Mouse (Mus musculus): ENCODE data around the gene Col23a1.

Gene Col23a1

DNA sequence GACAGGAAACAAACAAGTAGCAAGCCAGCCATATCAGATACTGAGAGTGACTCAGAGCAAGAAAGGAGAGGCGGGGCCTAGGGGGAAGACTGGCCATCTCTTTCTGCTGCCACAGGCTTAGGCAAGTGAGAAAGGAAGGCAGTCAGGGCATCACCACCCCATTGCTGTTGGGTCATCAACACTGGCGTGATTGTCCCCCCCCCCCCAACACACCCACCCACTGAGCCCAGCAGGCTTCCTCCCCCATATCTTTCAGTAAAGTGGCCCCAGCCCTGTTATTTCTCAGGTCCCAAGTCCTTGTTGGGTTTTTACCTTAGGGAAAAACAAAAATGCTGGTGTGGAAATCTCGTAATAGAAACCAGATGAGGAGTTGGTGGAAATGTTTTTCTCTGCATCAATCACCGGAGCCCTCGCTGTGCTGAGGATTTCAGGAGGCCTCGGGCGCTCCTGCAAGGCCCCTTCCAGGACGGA, 195.4 kb downstream of the Col23a1 start:
- DNase-seq (ENCODE audit: low spot score) = no peak

DNA sequence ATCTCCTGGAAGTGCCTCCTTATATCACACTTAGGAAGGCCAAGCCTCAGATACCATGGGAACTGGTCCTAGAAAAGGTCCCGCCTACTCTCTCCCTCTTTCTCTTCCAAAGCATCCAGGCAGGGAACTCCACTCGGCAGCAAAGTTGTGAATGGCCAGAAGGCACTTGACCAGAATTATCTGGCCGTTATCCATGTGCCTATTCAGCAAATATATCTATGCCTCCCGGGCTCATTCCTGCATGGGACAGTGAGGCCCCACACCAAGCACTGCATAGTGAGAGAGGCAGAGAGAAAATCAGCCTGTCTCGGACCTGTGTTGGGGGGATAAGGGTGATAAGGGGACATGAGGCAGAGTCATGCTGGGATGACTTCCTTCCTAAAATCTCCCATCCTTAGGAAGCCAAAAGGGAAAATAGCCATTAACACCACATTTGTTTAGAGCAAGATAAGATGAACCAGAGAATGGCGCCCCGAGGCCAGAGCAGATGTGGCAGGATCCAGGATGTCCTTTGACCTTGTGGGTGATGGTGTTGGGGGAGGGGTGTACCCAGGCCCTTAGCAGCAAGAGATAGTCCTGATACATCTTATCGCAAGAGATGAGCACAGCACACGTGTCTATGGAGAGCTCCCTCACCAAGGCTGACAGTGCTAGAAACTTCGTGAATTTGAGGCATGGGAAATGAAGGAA, 196.2 kb downstream of the Col23a1 start:
- DNase-seq (ENCODE audit: low spot score) = no peak

DNA sequence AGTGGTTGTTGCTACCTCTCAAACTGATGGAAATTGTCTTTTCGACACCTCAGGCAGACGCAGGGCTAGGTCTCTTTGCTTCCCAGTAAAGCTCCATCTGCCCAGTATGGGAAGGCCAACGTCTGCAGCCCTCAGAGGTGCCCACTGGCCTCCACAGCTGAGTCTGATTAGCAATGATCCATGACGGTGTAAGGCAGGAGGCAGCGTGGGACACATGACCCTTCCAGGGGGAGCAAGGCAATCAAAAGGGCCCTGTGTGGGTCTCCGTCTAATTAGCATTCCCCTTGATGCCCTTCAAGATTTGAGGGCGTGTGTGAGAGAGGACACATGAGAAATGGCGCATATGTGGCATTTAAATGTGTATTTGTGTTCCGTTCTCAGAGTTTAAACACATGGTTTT, 199.1 kb downstream of the Col23a1 start:
- DNase-seq (ENCODE audit: low spot score) = no peak

DNA sequence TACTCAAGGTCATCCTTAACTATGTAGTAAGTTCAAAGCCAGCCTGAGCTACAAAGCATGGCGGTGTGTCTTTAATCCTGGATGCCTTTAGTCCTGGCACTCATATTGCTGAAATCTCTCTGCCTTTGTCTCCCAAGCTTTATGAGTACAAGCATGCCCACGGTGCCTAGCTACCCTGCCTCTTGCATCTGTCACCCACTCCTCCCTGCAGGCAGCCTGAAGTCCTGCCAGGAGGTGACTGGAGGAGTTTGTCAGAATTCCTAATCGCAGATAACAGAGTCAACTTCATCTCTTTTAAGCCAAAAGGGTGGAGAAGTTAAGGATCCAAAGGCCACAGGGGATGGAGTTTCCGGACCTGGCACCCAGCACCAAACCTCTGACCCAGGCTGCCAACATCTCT, 203.7 kb downstream of the Col23a1 start:
- DNase-seq (ENCODE audit: low spot score) = no peak

DNA sequence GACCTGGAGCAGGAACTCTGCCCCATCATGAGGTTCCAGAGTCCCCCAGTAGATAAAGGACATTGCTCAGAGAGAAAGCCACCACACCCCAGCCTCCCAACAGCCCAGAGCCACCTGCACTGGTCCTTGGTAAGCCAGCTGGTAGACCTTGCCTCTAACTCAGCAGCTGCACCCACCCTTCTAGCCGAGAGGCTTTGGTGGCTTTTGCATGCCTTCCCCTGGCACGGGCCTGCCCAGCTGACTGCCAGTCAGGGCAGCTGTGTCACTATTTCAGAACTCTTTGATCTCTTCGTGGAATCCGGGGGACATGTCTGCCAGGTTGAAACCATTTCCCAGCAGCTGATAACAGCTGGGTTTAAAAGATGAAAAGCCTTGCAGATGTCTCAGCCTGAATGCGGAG, 204.5 kb downstream of the Col23a1 start:
- no peak for DNase-seq (ENCODE audit: low spot score)

DNA sequence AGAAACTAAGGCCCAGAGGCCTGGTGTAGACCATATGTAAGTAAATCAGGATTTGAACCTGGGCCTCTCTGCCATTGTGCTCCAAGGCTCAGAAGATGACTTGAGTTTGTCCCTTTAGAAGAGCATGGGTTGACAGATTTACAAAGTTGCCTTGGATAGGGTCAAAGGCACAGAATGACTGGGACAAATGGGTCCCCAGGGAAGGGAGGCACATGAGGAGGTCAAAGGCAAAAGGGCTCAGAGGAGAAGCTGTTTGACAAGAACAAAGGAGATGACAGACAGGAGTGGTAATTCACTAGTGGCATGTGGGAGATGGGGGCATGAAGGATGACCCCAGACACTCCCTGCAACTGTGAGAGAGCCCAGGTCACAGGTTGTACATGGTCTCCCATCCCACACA, 210.1 kb downstream of the Col23a1 start:
- no peak for DNase-seq (ENCODE audit: low spot score)

DNA sequence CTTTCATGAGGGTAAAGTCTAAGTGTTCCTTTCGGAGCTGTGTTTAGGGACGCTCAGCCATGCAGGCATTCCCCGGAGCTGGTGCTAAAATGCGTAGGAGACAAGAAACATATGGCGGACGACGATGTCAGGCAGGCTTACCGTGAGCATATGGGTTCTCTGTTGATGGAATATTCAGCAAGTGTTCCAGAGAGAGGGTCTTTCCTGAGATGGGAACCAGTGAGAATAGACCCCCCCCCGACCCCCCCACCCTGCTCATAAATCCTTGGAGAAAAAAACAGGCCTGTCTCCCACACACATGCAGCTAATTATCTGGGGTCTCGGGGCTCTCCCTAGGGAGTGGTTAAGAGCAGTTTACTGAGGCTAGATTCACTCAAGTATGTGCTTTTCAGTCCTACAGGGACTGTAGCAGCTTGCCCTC, 212.7 kb downstream of the Col23a1 start:
- no peak for DNase-seq (ENCODE audit: low spot score)

DNA sequence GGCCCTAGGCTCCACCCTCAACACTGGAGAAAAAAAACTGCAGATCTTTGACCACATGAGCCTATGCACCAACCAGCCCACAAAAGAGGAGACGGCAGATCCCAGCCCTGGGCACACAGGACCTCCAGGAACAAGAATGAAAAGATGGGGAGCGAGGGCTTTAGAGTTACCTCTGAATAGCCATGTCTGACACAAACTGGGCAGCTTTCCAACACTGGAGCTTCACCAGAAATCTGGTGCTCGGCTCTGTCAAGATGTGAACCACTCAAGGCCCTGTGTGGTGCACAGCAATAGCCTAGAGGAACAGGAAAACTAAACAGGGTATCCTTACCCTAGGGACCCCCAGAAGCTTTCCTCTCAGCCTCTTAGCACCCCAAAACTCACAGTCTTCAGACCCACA, 215.2 kb downstream of the Col23a1 start:
- DNase-seq (ENCODE audit: low spot score) = no peak

DNA sequence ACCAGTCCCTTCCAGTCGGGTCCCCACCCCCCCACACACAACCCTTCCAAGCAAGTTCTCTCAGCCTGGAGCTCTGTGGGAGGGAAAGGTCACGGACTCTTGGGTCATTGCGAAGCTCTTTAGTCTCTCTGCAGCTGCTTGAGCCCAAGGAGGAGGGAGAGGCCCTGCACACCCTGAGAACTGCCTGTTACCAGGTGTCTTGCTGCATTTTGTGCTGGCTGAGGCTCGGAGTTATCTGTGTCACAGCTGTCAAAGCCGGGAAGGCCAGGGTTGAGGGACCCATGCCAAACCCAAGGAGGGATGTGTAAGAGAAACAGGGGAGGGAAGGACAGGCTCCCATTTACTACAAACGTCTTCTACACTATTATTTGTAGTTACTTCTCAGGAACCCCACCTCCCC, 218.3 kb downstream of the Col23a1 start:
- DNase-seq (ENCODE audit: low spot score) = peak; percentile 19

DNA sequence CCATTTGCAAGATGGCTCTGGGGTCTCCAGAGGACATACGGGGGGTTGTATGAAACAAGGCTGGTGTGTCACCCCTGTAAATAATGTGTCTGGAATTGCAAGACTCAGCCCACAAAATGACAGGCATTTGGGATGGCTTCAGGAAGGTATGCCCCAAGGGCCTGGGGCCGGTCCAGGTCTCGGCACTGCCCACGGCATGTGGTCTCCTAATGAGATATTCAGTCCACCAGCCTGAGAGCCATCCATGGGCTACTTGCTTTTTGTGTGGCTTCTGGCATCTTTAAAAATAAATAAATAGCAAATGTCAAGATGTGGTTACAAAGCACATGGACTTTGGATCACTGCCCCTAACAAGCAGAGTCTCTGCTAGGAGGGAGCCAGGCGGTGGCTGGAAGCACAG, 219.5 kb downstream of the Col23a1 start:
- no peak for DNase-seq (ENCODE audit: low spot score)

DNA sequence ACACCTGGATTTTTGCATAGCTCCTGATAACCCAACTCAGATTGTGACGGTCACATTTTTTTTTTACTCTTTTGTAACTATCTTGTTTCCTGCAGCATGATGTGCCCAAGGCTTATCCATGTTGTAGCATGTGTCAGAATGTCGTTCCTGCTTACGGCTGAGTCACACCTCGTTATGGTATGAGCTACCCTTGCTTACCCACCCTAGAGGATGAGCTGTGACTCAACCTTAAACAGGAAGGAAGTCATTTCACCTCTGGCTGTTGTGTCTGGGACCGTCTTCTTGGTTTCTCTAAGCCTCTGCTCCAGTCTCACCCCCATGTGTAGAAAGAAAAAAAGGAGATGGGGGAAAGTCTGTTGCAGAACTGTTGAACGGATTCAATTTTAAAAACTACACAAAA, 223.3 kb downstream of the Col23a1 start:
- no peak for DNase-seq (ENCODE audit: low spot score)

DNA sequence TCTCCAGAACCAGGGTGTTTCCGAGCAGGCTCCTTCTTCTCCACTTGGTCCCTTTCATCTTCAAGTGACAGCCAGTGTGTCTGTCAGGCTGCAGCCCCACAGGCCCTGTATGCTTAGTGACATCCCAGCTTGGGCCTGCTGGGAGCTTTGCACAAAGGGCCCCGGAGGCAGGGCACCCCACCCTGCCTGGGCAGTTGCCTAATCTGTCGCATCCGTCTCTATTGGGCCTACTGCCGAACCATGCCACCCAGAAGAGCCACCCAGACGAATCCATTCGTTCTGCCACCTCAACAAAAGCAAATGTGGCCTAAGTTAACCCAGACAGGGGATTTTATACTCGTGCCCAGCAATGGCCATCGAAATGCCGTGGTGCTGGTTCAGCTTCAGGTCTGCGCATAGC, 225.6 kb downstream of the Col23a1 start:
- DNase-seq (ENCODE audit: low spot score) = no peak

DNA sequence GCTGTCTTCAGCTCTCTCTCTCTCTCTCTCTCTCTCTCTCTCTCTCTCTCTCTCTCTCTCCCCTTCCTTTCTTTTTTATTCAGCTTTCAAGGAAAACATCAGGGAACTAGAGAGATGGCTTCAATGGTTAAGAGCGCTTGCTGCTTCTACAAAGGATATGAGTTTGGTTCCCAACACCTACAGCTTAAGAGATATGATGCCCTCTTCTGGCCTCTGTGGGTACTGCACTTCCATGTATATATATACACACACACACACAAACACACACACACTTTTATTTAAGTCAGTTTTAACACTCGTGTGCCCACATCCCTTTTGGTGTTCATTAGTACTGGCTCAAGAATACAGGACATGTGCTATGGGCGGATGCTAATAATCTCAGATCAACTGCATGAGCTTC, 228.4 kb downstream of the Col23a1 start:
- DNase-seq (ENCODE audit: low spot score) = no peak

DNA sequence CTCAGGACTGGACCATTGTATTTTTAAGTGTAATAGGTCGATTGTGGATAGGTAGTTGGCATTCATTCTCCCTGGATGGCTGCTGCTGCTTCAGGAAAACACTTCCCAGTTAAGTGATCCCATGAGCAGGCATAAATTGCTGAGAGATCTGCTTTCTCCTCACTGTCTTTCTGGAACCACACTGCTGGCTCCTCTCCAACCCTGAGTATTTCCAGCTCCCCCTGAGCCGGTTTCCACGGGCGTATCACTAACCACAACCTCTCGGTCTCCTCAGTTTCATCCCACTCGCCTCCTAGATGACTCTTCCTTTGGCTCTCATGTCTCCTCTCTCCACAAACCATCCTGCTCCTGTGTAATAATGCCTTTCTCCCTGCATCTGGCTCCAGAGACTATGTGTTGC, 228.9 kb downstream of the Col23a1 start:
- no peak for DNase-seq (ENCODE audit: low spot score)

DNA sequence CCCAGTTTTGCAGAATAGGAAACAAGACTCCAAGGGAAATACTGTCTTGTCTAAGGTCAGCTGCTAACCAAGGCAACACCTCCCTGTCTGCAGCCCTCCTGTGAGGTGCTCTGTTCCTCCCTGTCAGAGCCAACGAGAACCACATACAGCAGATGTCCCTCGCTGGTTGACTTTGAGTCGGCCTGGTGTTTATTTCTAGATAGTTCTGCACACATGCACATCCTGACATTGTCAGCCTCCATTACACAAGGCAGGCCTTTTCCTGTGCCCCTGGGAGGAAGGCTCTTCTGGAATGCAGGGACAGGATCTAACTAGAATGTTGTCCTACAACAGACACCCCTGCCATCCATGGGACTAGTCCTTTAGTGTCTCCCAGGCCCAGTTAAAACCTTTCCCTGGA, 231.7 kb downstream of the Col23a1 start:
- no peak for DNase-seq (ENCODE audit: low spot score)

DNA sequence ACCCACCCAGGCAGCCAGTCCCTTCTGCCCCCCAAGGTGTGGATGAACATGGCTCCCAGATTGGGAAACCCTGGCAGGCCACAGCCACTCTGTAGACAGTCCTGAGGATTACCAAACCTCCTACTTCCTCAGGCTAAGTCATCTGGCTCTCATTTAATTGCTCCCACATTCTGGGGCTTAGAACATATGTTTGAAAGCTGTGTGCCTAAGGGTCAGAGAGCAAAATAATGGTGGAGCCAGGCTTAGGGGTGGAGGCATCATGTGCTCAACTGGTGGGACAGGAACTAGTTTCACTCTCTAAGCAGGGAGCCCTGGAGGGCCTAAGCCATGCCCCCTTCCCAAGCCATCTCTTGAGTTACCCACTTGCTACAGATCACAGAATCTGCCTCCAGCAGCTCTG, 233.5 kb downstream of the Col23a1 start:
- no peak for DNase-seq (ENCODE audit: low spot score)

DNA sequence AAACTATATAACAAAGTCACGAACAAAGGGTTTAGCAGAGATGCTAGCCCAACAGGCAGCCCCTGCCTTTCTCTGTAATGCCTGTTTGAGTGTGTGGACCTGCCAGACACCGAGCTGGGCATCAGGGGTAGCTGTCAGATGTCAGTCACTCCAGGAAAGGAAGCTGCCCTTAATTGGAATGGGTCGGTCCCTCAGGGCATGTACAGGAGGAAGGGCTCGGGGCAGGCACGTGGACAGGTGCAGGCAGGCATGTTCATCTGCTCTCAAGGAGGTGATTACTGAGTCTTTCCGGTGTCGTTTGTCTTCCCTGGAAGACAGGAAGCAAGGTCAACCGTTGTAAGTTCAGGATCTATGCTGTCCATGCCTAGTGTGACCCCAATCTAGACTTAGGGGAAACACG, 233.9 kb downstream of the Col23a1 start:
- no peak for DNase-seq (ENCODE audit: low spot score)

DNA sequence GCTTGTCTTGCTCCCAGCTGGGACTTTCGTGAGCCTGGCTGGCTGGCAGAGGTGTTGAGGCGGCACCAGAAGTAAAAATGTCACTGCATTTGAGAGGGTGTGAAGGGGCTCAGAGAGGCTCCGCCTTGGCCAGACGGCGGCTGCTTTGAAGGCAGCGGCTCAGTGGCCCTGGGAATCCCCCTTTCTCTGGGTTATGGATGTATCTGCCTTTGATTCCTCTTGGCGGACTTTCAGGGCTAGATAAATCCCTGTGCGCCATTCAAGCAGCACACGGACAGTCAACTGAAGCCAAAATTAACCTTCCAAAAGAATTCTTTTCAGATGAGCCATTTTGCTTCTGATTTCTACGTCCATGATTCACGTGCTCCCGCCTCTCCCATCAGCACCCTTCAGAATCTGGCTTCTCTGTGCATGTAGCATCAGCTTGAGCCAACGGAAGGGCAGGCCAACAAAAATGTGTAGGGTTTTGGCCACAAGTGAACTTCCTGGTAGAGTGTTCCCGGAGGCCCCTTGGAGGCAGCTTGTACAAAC, 237.0 kb downstream of the Col23a1 start:
- DNase-seq (ENCODE audit: low spot score) = no peak

DNA sequence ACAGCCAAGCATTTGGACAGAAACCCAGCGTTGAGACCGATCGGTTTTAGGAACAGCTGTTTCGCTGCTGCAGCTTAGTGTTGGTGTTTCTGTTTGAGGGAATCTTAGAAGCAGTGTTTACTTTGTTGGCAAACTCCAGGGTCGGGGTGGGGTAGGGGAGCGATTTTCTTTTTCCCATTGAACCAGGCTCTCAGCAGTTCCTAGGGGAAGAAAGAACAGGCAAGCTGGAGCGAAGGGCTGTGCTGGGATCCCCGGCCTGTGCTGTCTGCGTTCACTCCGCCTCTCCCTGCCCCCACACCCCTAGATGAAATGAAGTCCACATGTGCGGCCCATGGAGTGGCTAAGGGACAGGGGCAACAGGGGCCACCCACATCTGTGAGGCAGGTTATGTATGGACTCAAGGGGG, 243.4 kb downstream of the Col23a1 start:
- no peak for DNase-seq (ENCODE audit: low spot score)

DNA sequence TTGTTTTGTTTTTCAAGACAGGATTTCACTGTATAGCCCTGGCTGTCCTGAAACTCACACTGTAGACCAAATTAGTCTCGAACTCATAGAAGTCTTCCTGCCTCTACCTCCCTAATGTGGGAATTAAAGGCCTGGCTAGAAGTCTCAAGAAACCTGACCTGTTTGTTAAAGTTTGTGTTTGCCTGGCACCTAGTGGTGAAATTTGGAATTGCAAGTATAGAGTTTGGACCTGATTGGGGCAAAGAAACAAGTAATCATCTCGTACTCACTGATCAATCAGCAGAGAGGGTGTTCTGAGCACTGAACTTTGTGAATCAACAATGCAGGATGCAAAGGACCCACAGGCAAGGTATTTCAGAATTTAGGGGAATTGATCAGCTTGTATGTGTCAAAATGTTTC, 244.6 kb downstream of the Col23a1 start:
- DNase-seq (ENCODE audit: low spot score) = peak; percentile 33

DNA sequence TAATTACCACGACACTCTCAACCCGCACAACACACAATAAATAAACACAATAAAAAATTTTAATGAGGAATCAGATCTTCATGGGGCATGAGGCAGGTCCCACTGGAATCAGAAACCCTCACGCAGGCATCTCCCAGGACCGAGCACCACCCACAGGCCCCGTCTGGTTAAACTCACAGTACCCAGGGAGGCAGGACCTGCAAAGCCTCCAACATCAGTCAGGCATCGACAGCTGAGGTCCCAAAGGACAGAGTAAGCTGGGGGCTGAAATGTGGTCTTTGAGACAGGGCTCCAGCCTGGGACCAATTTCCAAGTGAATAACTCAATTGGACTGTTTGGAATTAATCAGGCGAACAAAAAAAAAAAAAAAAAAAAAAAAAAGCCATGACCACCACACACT, 248.7 kb downstream of the Col23a1 start:
- no peak for DNase-seq (ENCODE audit: low spot score)

DNA sequence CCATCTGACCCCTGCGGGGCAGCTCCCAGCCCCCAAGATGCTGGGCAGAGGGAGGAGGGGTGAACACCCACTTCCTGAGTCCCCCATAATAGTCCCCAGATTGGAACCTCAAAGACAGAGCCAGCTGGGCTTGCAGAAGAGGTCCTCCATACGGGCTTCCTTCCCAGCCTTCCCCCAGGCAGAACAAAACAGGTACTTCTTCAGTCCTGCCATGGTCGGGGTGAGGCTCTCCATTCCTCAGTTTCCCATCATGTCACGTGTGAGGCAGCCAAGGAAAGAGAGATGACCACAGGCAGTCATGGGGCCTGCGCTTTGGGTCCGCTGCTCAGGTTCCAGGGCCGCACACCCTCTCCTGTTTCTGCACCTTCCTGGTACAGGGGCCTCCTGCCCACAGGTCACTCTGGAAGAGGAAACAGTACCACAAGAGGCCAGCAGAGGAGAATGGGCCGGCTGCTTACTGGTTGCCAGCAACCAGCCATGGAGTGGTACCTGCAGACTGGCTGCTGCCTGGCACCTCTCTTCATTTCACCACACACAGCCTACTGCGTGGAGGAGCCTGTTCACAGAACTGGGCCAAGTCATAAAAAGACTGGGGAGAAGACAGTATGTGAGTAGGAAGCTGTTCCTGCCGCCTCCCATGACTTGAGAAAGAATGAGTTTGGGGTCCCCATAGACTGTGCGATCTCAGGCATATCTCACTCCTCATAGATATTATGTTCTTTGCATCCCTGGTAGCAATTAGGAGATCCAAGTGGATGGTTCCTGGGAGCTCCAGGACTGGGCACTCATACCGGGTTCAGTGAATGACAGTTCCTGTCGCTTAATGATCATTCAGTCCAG, 249.4 kb downstream of the Col23a1 start:
- no peak for DNase-seq (ENCODE audit: low spot score)

DNA sequence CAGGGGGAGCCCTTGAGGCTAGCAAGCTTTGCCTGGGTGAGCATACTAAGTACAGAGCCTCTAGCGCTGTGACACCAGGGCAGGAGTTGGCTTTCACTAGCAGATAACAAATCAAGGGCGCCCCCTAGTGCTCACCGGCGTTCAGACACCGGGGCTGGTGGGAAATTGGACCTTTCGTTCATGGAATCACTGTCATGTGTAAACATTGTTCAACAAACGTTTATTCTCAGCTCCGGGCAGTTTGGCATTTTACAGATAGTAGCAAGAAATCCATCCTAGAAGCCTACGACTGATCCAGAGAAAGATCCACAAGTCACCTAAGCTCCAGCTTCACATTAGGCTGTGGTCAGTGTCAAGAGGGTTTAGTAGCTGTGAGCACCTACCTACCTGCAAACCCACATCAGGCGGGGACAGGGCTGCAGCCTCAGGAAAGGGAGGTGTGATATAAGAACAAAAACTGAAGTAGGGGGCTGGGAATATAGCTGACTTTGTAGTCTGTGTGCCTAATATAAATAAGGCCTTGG, 250.1 kb downstream of the Col23a1 start:
- peak; percentile 90 for DNase-seq (ENCODE audit: low spot score)
